Mouse (Mus musculus) forebrain, embryonic 14.5 days (tissue): ENCODE data around the gene Wnt1. TPM values are rescaled to one million over a fixed set of nuclear protein-coding genes. Genes with fewer than 3 reads are reported as not detected.

Experiments
- ATAC-seq: fragments of 200-750 bp; cut with Nextera tagmentation; 2 replicates; pipeline ENCODE4 v1.8.0; 2017; ENCODE audit warnings: mild to moderate bottlenecking, moderate library complexity
- DNase-seq: peaks from one replicate; pipeline ENCODE4 v3.0.0-alpha.2; 2015; ENCODE audit warnings: low spot score
- H3K27ac ChIP-seq: fragments of 300-500 bp; sonication (generic); 2 replicates; pipeline ENCODE4 v1.5.1; 2014; ENCODE audit warnings: low read depth, mild to moderate bottlenecking, control low read depth, low read length, moderate library complexity
- H3K27me3 ChIP-seq: fragments of 300-500 bp; sonication (generic); replicated peaks from 2 replicates; pipeline ENCODE4 v1.6.1; 2014; ENCODE audit warnings: low read length, control low read depth, mixed read lengths; ENCODE audit not compliant: control insufficient read depth, insufficient read depth
- H3K36me3 ChIP-seq: fragments of 300-500 bp; sonication (generic); 2 replicates; pipeline ENCODE4 v1.6.1; 2014; ENCODE audit warnings: low read length, control low read depth; ENCODE audit not compliant: control insufficient read depth, insufficient read depth
- H3K4me1 ChIP-seq: fragments of 300-500 bp; sonication (generic); 2 replicates; pipeline ENCODE4 v1.6.1; 2014; ENCODE audit warnings: antibody characterized with exemption, low read length, control low read depth; ENCODE audit not compliant: control insufficient read depth, insufficient read depth
- H3K4me2 ChIP-seq: fragments of 300-500 bp; sonication (generic); 2 replicates; pipeline ENCODE4 v1.6.1; 2014; ENCODE audit warnings: mild to moderate bottlenecking, control low read depth, low read length
- H3K4me3 ChIP-seq: fragments of 300-500 bp; sonication (generic); 2 replicates; pipeline ENCODE4 v1.5.1; 2014; ENCODE audit warnings: low read depth, low read length, control low read depth
- H3K9ac ChIP-seq: fragments of 300-500 bp; sonication (generic); 2 replicates; pipeline ENCODE4 v1.6.1; 2014; ENCODE audit warnings: mild to moderate bottlenecking, low read length, control low read depth, moderate library complexity
- H3K9me3 ChIP-seq: fragments of 300-500 bp; sonication (generic); replicated peaks from 2 replicates; pipeline ENCODE4 v1.6.1; 2016; ENCODE audit warnings: low read length, control low read depth, mixed read lengths; ENCODE audit not compliant: control insufficient read depth
- WGBS: fragments of 180-500 bp; shearing (Covaris S2); extraction: QIAGEN DNeasy Blood & Tissue Kit; methylation state at CpG from one replicate; pipeline ENCODE4 v1.1.7; 2014; 5-methylcytosine and 5-hydroxymethylcytosine counted together
- polyA plus RNA-seq: library from polyadenylated mRNA; unstranded; fragments of >200 nt; fragmentation: Nextera tagmentation; extraction: Ambion mirVana; gene quantifications from 2 replicates; pipeline ENCODE4 v1.2.1, GENCODE M21; 2014

Gene Wnt1
- polyA plus RNA-seq, 1 experiment from 2014 or later: not detected

DNA sequence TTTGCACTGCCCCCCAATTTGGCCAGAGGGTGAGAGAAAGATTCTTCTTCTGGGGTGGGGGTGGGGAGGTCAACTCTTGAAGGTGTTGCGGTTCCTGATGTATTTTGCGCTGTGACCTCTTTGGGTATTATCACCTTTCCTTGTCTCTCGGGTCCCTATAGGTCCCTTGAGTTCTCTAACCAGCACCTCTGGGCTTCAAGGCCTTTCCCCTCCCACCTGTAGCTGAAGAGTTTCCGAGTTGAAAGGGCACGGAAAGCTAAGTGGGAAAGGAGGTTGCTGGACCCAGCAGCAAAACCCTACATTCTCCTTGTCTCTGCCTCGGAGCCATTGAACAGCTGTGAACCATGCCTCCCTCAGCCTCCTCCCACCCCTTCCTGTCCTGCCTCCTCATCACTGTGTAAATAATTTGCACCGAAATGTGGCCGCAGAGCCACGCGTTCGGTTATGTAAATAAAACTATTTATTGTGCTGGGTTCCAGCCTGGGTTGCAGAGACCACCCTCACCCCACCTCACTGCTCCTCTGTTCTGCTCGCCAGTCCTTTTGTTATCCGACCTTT, 3.6 kb downstream of the Wnt1 start:
- no peak for DNase-seq
- H3K4me2 ChIP-seq: peak overlapping the region; percentile 39; the same call in 1 of the 2 replicates
- peaks cover 92% of the 10 kb centered on the region for H3K27me3 ChIP-seq
- H3K4me1 ChIP-seq: peaks cover 10% of the 10 kb centered on the region
- ATAC-seq: no peak
- H3K27ac ChIP-seq: no peak overlapping the region
- no peak overlapping the region for H3K9ac ChIP-seq
- H3K4me3 ChIP-seq: peak overlapping the region; percentile 25; the same call in 1 of the 2 replicates
- H3K36me3 ChIP-seq: no peaks in the 10 kb centered on the region
- H3K9me3 ChIP-seq: no peaks in the 10 kb centered on the region
- WGBS: 2% methylated on average over 13 of the region's 13 CpGs

DNA sequence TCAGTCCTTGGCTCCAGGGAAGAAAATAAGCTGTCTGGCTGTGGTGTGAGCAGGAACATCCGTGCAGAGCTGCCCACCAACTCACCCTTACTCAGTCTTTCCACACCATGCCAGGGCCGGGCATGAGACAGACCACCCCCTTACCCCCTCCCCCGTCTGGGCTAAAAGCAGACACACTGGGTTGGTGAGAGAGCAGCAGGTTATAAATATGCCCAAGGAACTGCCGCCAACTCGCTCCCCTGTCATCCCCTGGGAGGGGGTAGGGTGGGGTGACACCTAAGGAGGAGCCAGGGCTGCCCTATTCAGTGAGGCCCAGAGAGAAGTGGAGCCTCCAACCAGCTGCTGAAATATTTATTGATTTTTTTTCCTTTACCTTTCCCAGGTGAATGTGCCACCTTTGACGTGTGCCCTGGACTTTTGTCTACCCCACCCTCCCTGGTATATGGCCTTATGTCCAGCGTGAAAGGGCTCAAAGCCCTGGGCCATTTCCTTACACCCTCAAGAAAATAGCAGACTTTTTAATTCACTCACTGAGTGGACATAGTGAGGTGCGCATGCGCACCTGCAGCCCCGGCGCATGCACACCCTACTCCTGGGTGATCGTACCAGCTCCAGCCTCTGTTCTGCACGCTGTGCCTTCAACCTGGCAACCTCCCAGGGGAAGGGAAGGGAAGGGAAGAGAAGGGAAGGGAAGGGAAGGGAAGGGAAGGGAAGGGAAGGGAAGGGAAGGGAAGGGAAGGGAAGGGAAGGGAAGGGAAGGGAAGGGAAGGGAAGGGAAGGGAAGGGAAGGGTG, 7.3 kb downstream of the Wnt1 start:
- 1% methylated on average over 13 of the region's 13 CpGs for WGBS
- DNase-seq: peak; percentile 78
- no peaks in the 10 kb centered on the region for H3K9me3 ChIP-seq
- peaks cover 86% of the 10 kb centered on the region for H3K27me3 ChIP-seq
- H3K27ac ChIP-seq: no peak overlapping the region
- ATAC-seq: no peak
- H3K4me1 ChIP-seq: peaks cover 15% of the 10 kb centered on the region
- H3K4me3 ChIP-seq: no peak overlapping the region
- no peaks in the 10 kb centered on the region for H3K36me3 ChIP-seq
- H3K9ac ChIP-seq: no peak overlapping the region
- H3K4me2 ChIP-seq: no peak overlapping the region

DNA sequence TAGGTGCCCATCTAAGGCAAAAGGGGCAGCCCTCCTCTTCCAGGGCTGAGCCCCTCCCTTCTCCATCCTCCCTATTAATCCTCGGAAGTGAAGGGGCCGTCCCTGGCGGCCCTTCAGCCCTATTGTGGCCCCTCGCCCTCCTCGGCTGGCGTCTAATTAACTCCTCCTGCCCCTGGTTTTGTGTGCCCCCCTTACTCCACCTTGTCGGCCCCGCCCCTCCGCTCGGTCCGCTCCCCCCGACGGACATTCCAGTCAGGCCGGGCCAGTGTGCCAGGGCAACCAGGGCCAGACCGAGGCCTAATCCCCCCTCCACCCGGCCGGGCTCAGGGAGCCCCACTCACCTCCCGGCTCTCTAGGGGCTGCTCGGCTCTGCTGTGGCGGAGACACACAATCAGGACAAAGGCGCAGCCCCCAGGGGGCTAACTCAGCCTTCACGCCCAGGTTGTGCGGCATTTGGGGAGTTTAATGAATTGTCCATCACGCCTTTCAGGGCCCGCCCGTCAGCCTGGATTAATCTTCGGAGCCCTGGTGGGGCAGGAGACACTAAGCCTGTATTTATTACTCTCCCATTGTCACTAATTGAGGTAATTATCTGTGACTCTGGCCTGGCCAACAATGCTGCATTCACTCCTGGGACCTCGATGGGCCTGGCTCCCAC, 8.3 kb downstream of the Wnt1 start:
- Histone ChIP-seq H3K4me1 (peaks cover 15% of the 10 kb centered on the region), H3K4me3 (no peak overlapping the region), H3K4me2 (peak overlapping the region; percentile 27), H3K36me3 (no peaks in the 10 kb centered on the region), H3K27me3 (peaks cover 86% of the 10 kb centered on the region), H3K9ac (no peak overlapping the region), H3K9me3 (no peaks in the 10 kb centered on the region), H3K27ac (no peak overlapping the region)
- 1% methylated on average over 28 of the region's 28 CpGs for WGBS
- peak; percentile 88 for ATAC-seq
- DNase-seq: peak; percentile 82

DNA sequence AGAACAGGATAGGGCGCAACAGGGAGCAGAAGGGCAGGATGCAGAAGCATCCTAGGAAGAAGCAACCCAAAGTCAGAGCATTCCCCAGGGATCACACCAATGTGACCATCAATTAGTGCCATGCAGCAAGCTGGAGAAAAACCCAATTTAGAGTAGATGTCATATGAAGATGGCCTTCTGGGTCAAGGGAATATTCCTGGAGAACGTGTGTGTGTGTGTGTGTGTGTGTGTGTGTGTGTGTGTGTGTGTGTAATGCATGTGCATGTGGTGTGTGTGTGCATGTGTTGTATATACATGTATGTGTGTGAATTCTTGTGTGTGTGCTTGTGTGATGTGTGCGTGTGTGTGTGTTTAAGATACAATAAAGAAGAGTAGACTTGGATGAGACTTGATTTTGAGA, 9.2 kb downstream of the Wnt1 start:
- Histone ChIP-seq H3K27ac (no peak overlapping the region), H3K4me3 (no peak overlapping the region), H3K27me3 (peaks cover 86% of the 10 kb centered on the region), H3K4me1 (peaks cover 15% of the 10 kb centered on the region), H3K9me3 (no peaks in the 10 kb centered on the region), H3K36me3 (no peaks in the 10 kb centered on the region), H3K9ac (no peak overlapping the region), H3K4me2 (no peak overlapping the region)
- 43% methylated on average over 3 of the region's 3 CpGs for WGBS
- no peak for ATAC-seq
- no peak for DNase-seq

DNA sequence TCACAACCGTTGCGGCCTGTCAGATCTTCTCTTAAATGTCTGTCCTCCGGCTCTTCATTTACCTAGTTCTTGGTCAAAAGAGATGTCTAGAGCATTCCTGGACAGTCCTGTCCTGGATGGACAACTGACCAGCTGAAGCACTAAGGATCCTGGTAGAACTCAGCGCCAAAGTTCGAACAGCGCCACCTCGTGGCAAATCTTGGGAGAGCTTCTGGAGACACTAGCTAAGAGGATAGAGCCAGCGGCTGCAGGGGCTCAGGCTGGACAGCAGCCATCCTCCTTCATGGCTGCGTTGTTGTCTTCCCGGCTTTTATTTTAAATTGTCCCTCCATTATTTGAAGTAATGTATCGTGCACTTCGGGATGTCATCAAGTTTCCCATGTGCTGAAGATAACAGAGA, 9.7 kb downstream of the Wnt1 start:
- Histone ChIP-seq H3K36me3 (no peaks in the 10 kb centered on the region), H3K4me3 (no peak overlapping the region), H3K27ac (no peak overlapping the region), H3K4me2 (no peak overlapping the region), H3K4me1 (peaks cover 15% of the 10 kb centered on the region), H3K27me3 (peaks cover 86% of the 10 kb centered on the region), H3K9ac (no peak overlapping the region), H3K9me3 (no peaks in the 10 kb centered on the region)
- ATAC-seq (no peak), DNase-seq (peak; percentile 80)
- WGBS: 13% methylated on average over 12 of the region's 12 CpGs

DNA sequence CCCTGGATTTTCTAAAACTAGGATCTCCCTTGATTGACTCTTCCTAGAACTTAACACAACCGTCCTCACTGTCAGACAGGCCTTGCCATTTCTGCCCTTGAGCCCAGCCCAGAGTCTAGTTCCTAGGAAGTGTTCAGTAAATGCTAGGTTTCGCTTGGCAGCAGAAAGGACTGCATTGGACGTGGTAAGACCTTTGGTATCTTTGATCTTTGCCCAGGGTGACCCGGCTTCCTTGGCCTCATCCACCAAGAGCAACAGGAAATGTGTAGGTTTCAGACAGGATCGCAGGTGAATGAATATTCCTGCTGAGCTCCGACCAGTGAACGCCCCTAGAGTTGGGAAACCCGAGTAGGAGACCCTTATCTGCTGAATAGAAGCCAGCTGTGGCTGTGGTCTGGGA, 13.3 kb downstream of the Wnt1 start:
- Histone ChIP-seq H3K4me2 (no peak overlapping the region), H3K9ac (no peak overlapping the region), H3K27me3 (peaks cover 93% of the 10 kb centered on the region), H3K4me1 (peaks cover 15% of the 10 kb centered on the region), H3K9me3 (no peaks in the 10 kb centered on the region), H3K4me3 (no peak overlapping the region), H3K27ac (no peak overlapping the region), H3K36me3 (no peaks in the 10 kb centered on the region)
- ATAC-seq (no peak), DNase-seq (no peak)
- under 1% methylated on average over 8 of the region's 8 CpGs for WGBS

DNA sequence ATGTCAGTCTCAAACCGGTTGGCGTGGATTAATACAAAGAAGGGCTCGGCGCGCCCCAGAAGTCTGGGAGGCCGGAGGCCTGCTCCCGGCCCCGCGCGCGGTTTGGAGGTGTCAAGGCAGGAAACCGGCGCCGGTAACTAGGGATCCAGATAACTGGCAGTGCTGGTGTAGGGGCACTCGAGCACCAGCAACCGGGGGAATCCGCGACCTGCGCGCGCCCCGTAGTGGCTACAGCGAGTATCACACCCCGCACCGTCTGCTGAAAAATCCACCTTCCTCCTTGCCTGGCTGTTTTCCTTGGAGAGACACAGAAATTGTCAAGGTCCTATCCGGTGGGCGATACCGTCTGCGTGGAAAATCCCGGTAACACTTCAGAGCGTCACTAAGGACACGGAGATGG, 14.4 kb downstream of the Wnt1 start:
- DNase-seq (peak; percentile 83), ATAC-seq (peak; percentile 49)
- Histone ChIP-seq H3K9ac (no peak overlapping the region), H3K36me3 (no peaks in the 10 kb centered on the region), H3K4me3 (no peak overlapping the region), H3K27ac (no peak overlapping the region), H3K27me3 (peaks cover 94% of the 10 kb centered on the region), H3K4me2 (peak overlapping the region; percentile 32; the same call in 1 of the 2 replicates), H3K4me1 (peaks cover 6% of the 10 kb centered on the region; the same call in 1 of the 2 replicates), H3K9me3 (no peaks in the 10 kb centered on the region)
- WGBS: under 1% methylated on average over 32 of the region's 32 CpGs

DNA sequence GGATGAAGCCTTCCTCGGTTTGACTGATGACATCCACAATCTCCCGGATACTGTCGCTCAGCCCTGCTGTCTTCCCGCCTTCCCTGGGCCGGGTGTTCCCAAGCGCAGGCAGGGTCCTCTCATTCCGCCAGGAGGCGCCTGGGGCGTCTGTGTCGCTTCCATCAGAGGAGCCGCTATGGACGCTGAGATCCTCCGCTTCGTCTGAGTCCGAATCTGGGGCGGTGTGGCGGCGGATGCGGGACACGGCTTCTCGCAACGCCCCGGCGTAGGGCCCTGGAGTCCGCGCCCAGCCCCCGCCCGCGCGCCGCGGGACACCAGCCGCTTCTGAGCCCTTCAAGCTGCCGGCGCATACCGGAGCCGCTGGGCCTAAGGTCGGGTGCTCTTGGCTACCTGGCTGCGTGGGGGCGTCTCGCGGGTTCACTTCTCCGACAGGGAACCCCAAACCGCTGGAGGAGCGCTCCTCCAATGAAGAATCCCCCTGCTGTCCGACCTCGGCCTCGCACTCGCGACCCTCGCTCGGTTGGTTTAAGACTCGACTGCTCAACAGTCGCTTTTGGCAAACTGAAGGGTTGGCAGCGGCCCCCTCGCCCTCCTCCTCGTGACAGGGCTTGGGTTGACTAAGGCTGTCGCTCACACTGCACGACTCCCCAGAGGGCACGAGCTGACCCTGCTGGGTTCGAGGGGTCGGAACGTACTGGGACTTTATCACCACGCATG, 15.8 kb downstream of the Wnt1 start:
- no peaks in the 10 kb centered on the region for H3K9me3 ChIP-seq
- no peak overlapping the region for H3K27ac ChIP-seq
- H3K27me3 ChIP-seq: peaks cover 100% of the 10 kb centered on the region
- peak overlapping the region; percentile 76 for H3K4me2 ChIP-seq
- peaks cover 6% of the 10 kb centered on the region; the same call in 1 of the 2 replicates for H3K4me1 ChIP-seq
- WGBS: 1% methylated on average over 63 of the region's 64 CpGs
- ATAC-seq (peak; percentile 66), DNase-seq (peak; percentile 82)
- no peaks in the 10 kb centered on the region for H3K36me3 ChIP-seq
- H3K9ac ChIP-seq: peak overlapping the region; percentile 59
- peak overlapping the region; percentile 37 for H3K4me3 ChIP-seq
